ENCODE assay signal across 18 mouse cellular contexts in genomic region chr13:45106480-45106879, GRCm38 (mm10). TPM values are rescaled to one million over a fixed set of nuclear protein-coding genes. Genes with fewer than 3 reads are reported as not detected.
"Had no signal": no experiment of that assay in that cellular context is flagged by ENCODE, and none has a peak within 500 bp of the region (broad histone marks: within the 10 kb centered on the region; RNA-seq: fewer than 3 reads in every experiment).

No protein-coding gene starts in this region.

- DNase-seq: retina, postnatal 1 day; right cerebral cortex, adult 18-20 months; right cerebral cortex, postnatal 14 days; right cerebral cortex, postnatal 25 days; right cerebral cortex, postnatal 4 days; spleen, adult 18-20 months; thymus, adult 18-20 months; thymus, adult 2 months; thymus, postnatal 14 days; thymus, postnatal 25 days; thymus, postnatal 36 days; thymus, postnatal 4 days had no signal

- H3K4me1 ChIP-seq: neural tube, embryonic 15.5 days; stomach, embryonic 15.5 days had no signal

- H3K27ac ChIP-seq: neural tube, embryonic 15.5 days; stomach, embryonic 15.5 days; stomach, postnatal 0 days had no signal

- H3K4me3 ChIP-seq: neural tube, embryonic 15.5 days; stomach, embryonic 15.5 days had no signal

- H3K36me3 ChIP-seq: neural tube, embryonic 15.5 days; stomach, embryonic 15.5 days had no signal

- H3K9ac ChIP-seq: neural tube, embryonic 15.5 days; stomach, embryonic 15.5 days had no signal

- H3K4me2 ChIP-seq: neural tube, embryonic 15.5 days; stomach, embryonic 15.5 days had no signal

- H3K27me3 ChIP-seq: neural tube, embryonic 15.5 days; stomach, embryonic 15.5 days had no signal

- H3K9me3 ChIP-seq: neural tube, embryonic 15.5 days; stomach, embryonic 15.5 days had no signal

RNA-seq across cellular contexts. Expression of gene Gm9817, which starts 28.0 kb away (rescaled TPM):
- polyA plus RNA-seq: neural tube, embryonic 14.5 days; neural tube, embryonic 15.5 days; spleen, adult 2 months; thymus, adult 2 months; thymus, postnatal 0 days had no signal
